Mouse (Mus musculus) stomach, postnatal 0 days (tissue): ENCODE data around the gene Dctpp1.

Source experiments
- CTCF ChIP-seq: IDR thresholded peaks from 2 replicates; pipeline ENCODE4 v1.5.1; 2016; ENCODE audit warnings: antibody characterized with exemption, low read depth, mild to moderate bottlenecking, moderate library complexity
- EP300 ChIP-seq: optimal IDR thresholded peaks from 2 replicates; pipeline ENCODE3; 2016; ENCODE audit warnings: antibody characterized with exemption

- no peak for TF ChIP-seq EP300
- TF ChIP-seq CTCF: no peak
These were observed 4.0 kb downstream of the Dctpp1 start for GRCm38 (mm10) chr7:127256518-127256917.
